Mouse (Mus musculus) forebrain, embryonic 16.5 days (tissue): ENCODE results near the gene Eml5. TPM values are rescaled to one million over a fixed set of nuclear protein-coding genes. Genes with fewer than 3 reads are reported as not detected.

Source experiments
- ATAC-seq: fragments of 200-750 bp; cut with Nextera tagmentation; 2 replicates; pipeline ENCODE4 v1.8.0; 2017; ENCODE audit warnings: mild to moderate bottlenecking, moderate library complexity
- H3K27ac ChIP-seq: fragments of 300-500 bp; sonication (generic); 2 replicates; pipeline ENCODE4 v1.5.1; 2014; ENCODE audit warnings: low read length, control low read depth
- H3K27me3 ChIP-seq: fragments of 300-500 bp; sonication (generic); replicated peaks from 2 replicates; pipeline ENCODE4 v1.6.1; 2014; ENCODE audit warnings: low read length; ENCODE audit not compliant: control insufficient read depth, insufficient read depth
- H3K36me3 ChIP-seq: fragments of 300-500 bp; sonication (generic); 2 replicates; pipeline ENCODE4 v1.6.1; 2014; ENCODE audit not compliant: control insufficient read depth, insufficient read depth
- H3K4me1 ChIP-seq: fragments of 300-500 bp; sonication (generic); replicated peaks from 2 replicates; pipeline ENCODE4 v1.6.1; 2014; ENCODE audit warnings: low read length; ENCODE audit not compliant: control insufficient read depth, insufficient read depth
- H3K4me2 ChIP-seq: fragments of 300-500 bp; sonication (generic); 2 replicates; pipeline ENCODE4 v1.6.1; 2014; ENCODE audit warnings: mild to moderate bottlenecking, low read length, control low read depth
- H3K4me3 ChIP-seq: fragments of 300-500 bp; sonication (generic); replicated peaks from 2 replicates; pipeline ENCODE4 v1.5.1; 2014; ENCODE audit warnings: mild to moderate bottlenecking, low read length, control low read depth
- H3K9ac ChIP-seq: fragments of 300-500 bp; sonication (generic); replicated peaks from 2 replicates; pipeline ENCODE4 v1.6.1; 2014; ENCODE audit warnings: low read depth, low read length, control low read depth
- H3K9me3 ChIP-seq: fragments of 300-500 bp; sonication (generic); 2 replicates; pipeline ENCODE4 v1.6.1; 2016; ENCODE audit warnings: low read length; ENCODE audit not compliant: control insufficient read depth
- WGBS: fragments of 180-500 bp; shearing (Covaris S2); extraction: QIAGEN DNeasy Blood & Tissue Kit; methylation state at CpG from one replicate; pipeline ENCODE4 v1.1.7; 2014; 5-methylcytosine and 5-hydroxymethylcytosine counted together
- polyA plus RNA-seq: library from polyadenylated mRNA; unstranded; fragments of >200 nt; fragmentation: Nextera tagmentation; extraction: Ambion mirVana; gene quantifications from 2 replicates; pipeline ENCODE4 v1.2.1, GENCODE M21; 2015

Gene Eml5
- polyA plus RNA-seq, 1 experiment from 2014 or later, result 25.6 TPM

- no peaks in the 10 kb centered on the region for H3K27me3 ChIP-seq
- no peaks in the 10 kb centered on the region for H3K4me1 ChIP-seq
- 91% methylated on average over 3 of the region's 3 CpGs for WGBS
- H3K27ac ChIP-seq, result no peak overlapping the region
- H3K4me3 ChIP-seq, result no peak overlapping the region
- no peak overlapping the region for H3K4me2 ChIP-seq
- peaks cover 9% of the 10 kb centered on the region; the same call in 1 of the 2 replicates for H3K36me3 ChIP-seq
- no peaks in the 10 kb centered on the region for H3K9me3 ChIP-seq
- H3K9ac ChIP-seq, result no peak overlapping the region
- ATAC-seq, result no peak
These were observed 61.1 kb downstream of the Eml5 start for GRCm38 (mm10) chr12:98840135-98840534.

GRCm38 (mm10) chr12:98837940-98838339, 63.3 kb downstream of the Eml5 start:
- H3K9ac ChIP-seq, result no peak overlapping the region
- H3K27ac ChIP-seq, result no peak overlapping the region
- no peaks in the 10 kb centered on the region for H3K9me3 ChIP-seq
- H3K4me1 ChIP-seq, result no peaks in the 10 kb centered on the region
- 96% methylated on average over 3 of the region's 3 CpGs for WGBS
- no peak overlapping the region for H3K4me3 ChIP-seq
- no peak for ATAC-seq
- H3K27me3 ChIP-seq, result no peaks in the 10 kb centered on the region
- no peak overlapping the region for H3K4me2 ChIP-seq
- peaks cover 9% of the 10 kb centered on the region; the same call in 1 of the 2 replicates for H3K36me3 ChIP-seq

GRCm38 (mm10) chr12:98835466-98835865, 65.8 kb downstream of the Eml5 start:
- no peak for ATAC-seq
- Histone ChIP-seq H3K9me3 (no peaks in the 10 kb centered on the region), H3K4me3 (no peak overlapping the region), H3K4me2 (no peak overlapping the region), H3K36me3 (peaks cover 5% of the 10 kb centered on the region), H3K27ac (no peak overlapping the region), H3K4me1 (no peaks in the 10 kb centered on the region), H3K27me3 (no peaks in the 10 kb centered on the region), H3K9ac (no peak overlapping the region)
- WGBS, result 89% methylated on average over 2 of the region's 2 CpGs

GRCm38 (mm10) chr12:98834879-98835278, 66.4 kb downstream of the Eml5 start:
- no peaks in the 10 kb centered on the region for H3K27me3 ChIP-seq
- H3K27ac ChIP-seq, result no peak overlapping the region
- no peak overlapping the region for H3K4me3 ChIP-seq
- no peak for ATAC-seq
- H3K4me1 ChIP-seq, result no peaks in the 10 kb centered on the region
- no peaks in the 10 kb centered on the region for H3K9me3 ChIP-seq
- H3K4me2 ChIP-seq, result no peak overlapping the region
- peaks cover 2% of the 10 kb centered on the region for H3K36me3 ChIP-seq
- no peak overlapping the region for H3K9ac ChIP-seq
- WGBS, result 97% methylated on average over 2 of the region's 2 CpGs

GRCm38 (mm10) chr12:98833901-98834300, 67.4 kb downstream of the Eml5 start:
- Histone ChIP-seq H3K27me3 (no peaks in the 10 kb centered on the region), H3K4me2 (no peak overlapping the region), H3K4me3 (no peak overlapping the region), H3K4me1 (no peaks in the 10 kb centered on the region), H3K36me3 (peaks cover 2% of the 10 kb centered on the region), H3K9ac (no peak overlapping the region), H3K9me3 (no peaks in the 10 kb centered on the region), H3K27ac (no peak overlapping the region)
- 98% methylated on average over 1 of the region's 1 CpGs for WGBS
- no peak for ATAC-seq

- Histone ChIP-seq H3K36me3 (peaks cover 2% of the 10 kb centered on the region), H3K27me3 (no peaks in the 10 kb centered on the region), H3K4me1 (no peaks in the 10 kb centered on the region), H3K4me2 (no peak overlapping the region), H3K9me3 (no peaks in the 10 kb centered on the region), H3K4me3 (no peak overlapping the region), H3K9ac (no peak overlapping the region), H3K27ac (no peak overlapping the region)
- 92% methylated on average over 8 of the region's 8 CpGs for WGBS
- ATAC-seq, result no peak
These were observed 68.2 kb downstream of the Eml5 start for GRCm38 (mm10) chr12:98832929-98833598.

- H3K9ac ChIP-seq, result no peak overlapping the region
- no peaks in the 10 kb centered on the region for H3K9me3 ChIP-seq
- no peak overlapping the region for H3K27ac ChIP-seq
- WGBS, result 89% methylated on average over 7 of the region's 7 CpGs
- H3K4me1 ChIP-seq, result no peaks in the 10 kb centered on the region
- no peaks in the 10 kb centered on the region for H3K27me3 ChIP-seq
- H3K36me3 ChIP-seq, result peaks cover 2% of the 10 kb centered on the region
- no peak overlapping the region for H3K4me3 ChIP-seq
- H3K4me2 ChIP-seq, result no peak overlapping the region
- no peak for ATAC-seq
These were observed 70.2 kb downstream of the Eml5 start for GRCm38 (mm10) chr12:98831122-98831521.

- no peaks in the 10 kb centered on the region for H3K36me3 ChIP-seq
- no peak overlapping the region for H3K9ac ChIP-seq
- no peak overlapping the region for H3K27ac ChIP-seq
- H3K4me1 ChIP-seq, result no peaks in the 10 kb centered on the region
- no peak overlapping the region for H3K4me3 ChIP-seq
- 55% methylated on average over 2 of the region's 2 CpGs for WGBS
- no peak for ATAC-seq
- no peak overlapping the region for H3K4me2 ChIP-seq
- no peaks in the 10 kb centered on the region for H3K27me3 ChIP-seq
- H3K9me3 ChIP-seq, result no peaks in the 10 kb centered on the region
These were observed 80.5 kb downstream of the Eml5 start for GRCm38 (mm10) chr12:98820781-98821180.

- Histone ChIP-seq H3K27ac (no peak overlapping the region), H3K9ac (no peak overlapping the region), H3K4me2 (no peak overlapping the region), H3K4me3 (no peak overlapping the region), H3K9me3 (no peaks in the 10 kb centered on the region), H3K4me1 (no peaks in the 10 kb centered on the region), H3K36me3 (peaks cover 5% of the 10 kb centered on the region; the same call in 1 of the 2 replicates), H3K27me3 (no peaks in the 10 kb centered on the region)
- no peak for ATAC-seq
- 54% methylated on average over 3 of the region's 3 CpGs for WGBS
These were observed 97.1 kb downstream of the Eml5 start for GRCm38 (mm10) chr12:98804078-98804748.
